Comparison of ENCODE assay signal across 7 mouse cellular contexts in genomic region chr8:60632933-60633655, GRCm38 (mm10). TPM values are rescaled to one million over a fixed set of nuclear protein-coding genes. Genes with fewer than 3 reads are reported as not detected.
DNase-seq lines count a peak whose midpoint lies in the region; ATAC-seq lines count a peak whose summit lies in the region.

No protein-coding gene starts in this region.

- no peak overlapping the region for H3K27ac ChIP-seq in forebrain, embryonic 16.5 days (ENCODE audit: low read length)
- peak overlapping the region; percentile 82 for H3K27ac ChIP-seq in limb, embryonic 10.5 days
- H3K27ac ChIP-seq in midbrain, embryonic 15.5 days = peak overlapping the region; percentile 83

- under 1% methylated on average over 56 of the region's 56 CpGs for WGBS in forebrain, embryonic 16.5 days
- under 1% methylated on average over 56 of the region's 56 CpGs for WGBS in limb, embryonic 10.5 days
- WGBS in midbrain, embryonic 15.5 days = under 1% methylated on average over 56 of the region's 56 CpGs

- no peak for ATAC-seq in megakaryocyte, adult 5-6 weeks (ENCODE audit: poor library complexity, severe bottlenecking)
- ATAC-seq in forebrain, embryonic 16.5 days = peak; percentile 1; the same call in 1 of the 2 replicates
- ATAC-seq in midbrain, embryonic 15.5 days (replicated peaks) = peak; percentile 16

- H3K4me3 ChIP-seq in megakaryocyte, embryonic 14.5 days (replicated peaks) = peak overlapping the region; percentile 99
- H3K4me3 ChIP-seq in forebrain, embryonic 16.5 days (replicated peaks; ENCODE audit: low read length) = peak overlapping the region; percentile 58
- peak overlapping the region; percentile 77 for H3K4me3 ChIP-seq in limb, embryonic 10.5 days
- peak overlapping the region; percentile 71 for H3K4me3 ChIP-seq in midbrain, embryonic 15.5 days

- peak; percentile 65 for DNase-seq in brain, adult 2 months (ENCODE audit: low read depth, low spot score)
- no peak for DNase-seq in limb, embryonic 10.5 days (ENCODE audit: low spot score)
- DNase-seq in yolk sac, embryonic 10.5 days (ENCODE audit: low spot score) = no peak

- peaks cover 27% of the 10 kb centered on the region for H3K36me3 ChIP-seq in megakaryocyte, embryonic 14.5 days (replicated peaks; ENCODE audit: low read length)
- H3K36me3 ChIP-seq in forebrain, embryonic 16.5 days (ENCODE audit: control insufficient read depth, insufficient read depth) = no peaks in the 10 kb centered on the region
- no peaks in the 10 kb centered on the region for H3K36me3 ChIP-seq in limb, embryonic 10.5 days
- H3K36me3 ChIP-seq in midbrain, embryonic 15.5 days (replicated peaks) = no peaks in the 10 kb centered on the region

- H3K4me2 ChIP-seq in forebrain, embryonic 16.5 days (ENCODE audit: low read length) = peak overlapping the region; percentile 97
- H3K4me2 ChIP-seq in midbrain, embryonic 15.5 days = peak overlapping the region; percentile 96

- H3K9ac ChIP-seq in forebrain, embryonic 16.5 days (replicated peaks; ENCODE audit: low read depth, low read length) = peak overlapping the region; percentile 60
- H3K9ac ChIP-seq in midbrain, embryonic 15.5 days = peak overlapping the region; percentile 72

- H3K9me3 ChIP-seq in megakaryocyte, embryonic 14.5 days = no peaks in the 10 kb centered on the region
- H3K9me3 ChIP-seq in forebrain, embryonic 16.5 days (ENCODE audit: control insufficient read depth, low read length) = no peaks in the 10 kb centered on the region
- H3K9me3 ChIP-seq in limb, embryonic 10.5 days (replicated peaks) = no peaks in the 10 kb centered on the region
- no peaks in the 10 kb centered on the region for H3K9me3 ChIP-seq in midbrain, embryonic 15.5 days

- peaks cover 2% of the 10 kb centered on the region for H3K27me3 ChIP-seq in megakaryocyte, embryonic 14.5 days (replicated peaks)
- H3K27me3 ChIP-seq in forebrain, embryonic 16.5 days (replicated peaks; ENCODE audit: control insufficient read depth, insufficient read depth, low read length) = 0 out of 2 replicates have a peak, but pooled peaks cover 3% of the 10 kb centered on the region
- H3K27me3 ChIP-seq in limb, embryonic 10.5 days (ENCODE audit: low read depth, poor library complexity, severe bottlenecking) = peaks cover 38% of the 10 kb centered on the region
- peaks cover 8% of the 10 kb centered on the region for H3K27me3 ChIP-seq in midbrain, embryonic 15.5 days (replicated peaks)

- H3K4me1 ChIP-seq in megakaryocyte, embryonic 14.5 days = peaks cover 71% of the 10 kb centered on the region
- H3K4me1 ChIP-seq in forebrain, embryonic 16.5 days (replicated peaks; ENCODE audit: control insufficient read depth, insufficient read depth, low read length) = peaks cover 15% of the 10 kb centered on the region
- peaks cover 14% of the 10 kb centered on the region for H3K4me1 ChIP-seq in limb, embryonic 10.5 days
- peaks cover 22% of the 10 kb centered on the region; the same call in 1 of the 2 replicates for H3K4me1 ChIP-seq in midbrain, embryonic 15.5 days

RNA-seq across cellular contexts. Expression of gene Mfap3l, which starts 0.5 kb away (rescaled TPM):
- 0.51 and 7.0 TPM in 2 replicates for polyA plus RNA-seq in megakaryocyte, embryonic 14.5 days (2012; ENCODE audit: insufficient read depth, low replicate concordance)
- total RNA-seq in megakaryocyte, adult 5-6 weeks (2015) = 1.0 and 1.4 TPM in 2 replicates
- 0.81 and 0.84 TPM in 2 replicates for total RNA-seq in megakaryocyte, adult 5-6 weeks (2017)
- 1.4 and 1.7 TPM in 2 replicates for polyA plus RNA-seq in forebrain, embryonic 16.5 days (2015; fragmentation: Nextera tagmentation; extraction: Ambion mirVana)
- 0.53 and 0.83 TPM in 2 replicates for polyA plus RNA-seq in limb, embryonic 10.5 days (2016; fragmentation: Nextera tagmentation; extraction: Ambion mirVana)
- 2.5 and 2.6 TPM in 2 replicates for polyA plus RNA-seq in midbrain, embryonic 15.5 days (2015; fragmentation: Nextera tagmentation; extraction: Ambion mirVana)
